Mouse (Mus musculus) lung, embryonic 14.5 days (tissue): ENCODE measurements around the gene Trim15. TPM values are rescaled to one million over a fixed set of nuclear protein-coding genes. Genes with fewer than 3 reads are reported as not detected.

Experiments
- ATAC-seq: fragments of 200-750 bp; cut with Nextera tagmentation; 2 replicates; pipeline ENCODE4 v1.8.0; 2017; ENCODE audit warnings: mild to moderate bottlenecking, moderate TSS enrichment, moderate library complexity; ENCODE audit not compliant: insufficient read depth
- DNase-seq: peaks from one replicate; pipeline ENCODE4 v3.0.0-alpha.2; 2015
- H3K27ac ChIP-seq: fragments of 300-500 bp; sonication (generic); 2 replicates; pipeline ENCODE4 v1.5.1; 2014; ENCODE audit warnings: low read depth, mild to moderate bottlenecking, moderate library complexity
- H3K27me3 ChIP-seq: fragments of 300-500 bp; sonication (generic); 2 replicates; pipeline ENCODE4 v1.6.1; 2014; ENCODE audit warnings: low read length, control low read depth; ENCODE audit not compliant: insufficient read depth
- H3K36me3 ChIP-seq: fragments of 300-500 bp; sonication (generic); 2 replicates; pipeline ENCODE4 v1.6.1; 2014; ENCODE audit warnings: control low read depth; ENCODE audit not compliant: insufficient read depth
- H3K4me1 ChIP-seq: fragments of 300-500 bp; sonication (generic); 2 replicates; pipeline ENCODE4 v1.6.1; 2014; ENCODE audit warnings: antibody characterized with exemption, control low read depth; ENCODE audit not compliant: insufficient read depth
- H3K4me2 ChIP-seq: fragments of 300-500 bp; sonication (generic); 2 replicates; pipeline ENCODE4 v1.6.1; 2014; ENCODE audit warnings: mild to moderate bottlenecking
- H3K4me3 ChIP-seq: fragments of 300-500 bp; sonication (generic); 2 replicates; pipeline ENCODE4 v1.5.1; 2014; ENCODE audit warnings: low read depth, low read length
- H3K9ac ChIP-seq: fragments of 300-500 bp; sonication (generic); 2 replicates; pipeline ENCODE4 v1.6.1; 2014
- H3K9me3 ChIP-seq: fragments of 300-500 bp; sonication (generic); 2 replicates; pipeline ENCODE4 v1.6.1; 2016; ENCODE audit warnings: low read depth, low read length, control low read depth
- CTCF ChIP-seq: IDR thresholded peaks from 2 replicates; pipeline ENCODE4 v1.5.1; 2016; ENCODE audit warnings: antibody characterized with exemption, low read depth
- WGBS: fragments of 180-500 bp; shearing (Covaris S2); extraction: QIAGEN DNeasy Blood & Tissue Kit; methylation state at CpG from one replicate; pipeline ENCODE4 v1.1.7; 2014; 5-methylcytosine and 5-hydroxymethylcytosine counted together
- polyA plus RNA-seq: library from polyadenylated mRNA; unstranded; fragments of >200 nt; fragmentation: Nextera tagmentation; extraction: Ambion mirVana; gene quantifications from 2 replicates; pipeline ENCODE4 v1.2.1, GENCODE M21; 2014

Trim15 gene
- polyA plus RNA-seq, 1 experiment from 2014 or later, result 0.11 TPM

DNA sequence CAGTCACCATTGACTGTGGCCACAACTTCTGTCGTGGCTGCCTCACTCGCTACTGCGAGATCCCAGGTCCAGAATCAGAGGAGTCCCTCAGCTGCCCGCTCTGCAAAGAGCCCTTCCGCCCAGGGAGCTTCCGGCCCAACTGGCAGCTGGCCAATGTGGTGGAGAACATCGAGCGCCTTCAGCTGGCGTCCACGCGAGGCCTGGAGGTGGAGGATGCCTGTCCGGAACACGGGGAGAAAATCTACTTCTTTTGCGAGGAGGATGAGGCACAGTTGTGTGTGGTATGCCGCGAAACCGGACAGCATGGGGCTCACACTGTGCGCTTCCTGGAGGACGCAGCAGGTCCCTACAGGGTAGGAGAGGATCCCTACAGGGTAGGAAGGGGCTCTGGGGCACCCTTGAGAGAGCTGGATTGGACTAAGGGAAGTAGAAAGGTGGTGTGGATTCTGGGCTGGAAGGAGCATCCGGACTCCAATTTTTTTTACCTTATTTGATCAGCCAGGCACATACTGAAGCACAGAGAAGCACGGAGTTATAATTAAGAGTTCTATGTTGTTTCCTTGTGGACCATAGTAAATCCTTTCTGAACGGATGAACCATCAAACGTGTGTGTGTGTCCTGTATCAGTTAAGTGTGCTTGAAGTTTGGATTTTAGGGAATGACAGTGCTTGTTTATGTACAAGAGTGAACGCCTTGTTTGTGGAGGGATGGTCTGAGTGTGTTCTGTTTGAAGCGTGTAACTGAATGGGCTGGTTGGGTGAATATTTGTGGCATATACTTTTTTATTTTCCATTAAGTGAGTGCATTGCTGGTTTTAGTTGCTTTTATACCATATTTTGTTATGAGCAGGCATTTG is 3.2 kb upstream of the Trim15 start:
- H3K27ac ChIP-seq, result no peak overlapping the region; the same call in 1 of the 2 replicates
- H3K4me1 ChIP-seq, result no peaks in the 10 kb centered on the region
- H3K4me2 ChIP-seq, result 0 out of 2 replicates have a peak overlapping the region, but pooled peaks have one; percentile 0
- TF ChIP-seq CTCF, result no peak
- DNase-seq (peak; percentile 58), ATAC-seq (0 out of 2 replicates have a peak, but pooled peaks have one; percentile 36)
- no peaks in the 10 kb centered on the region for H3K36me3 ChIP-seq
- peaks cover 14% of the 10 kb centered on the region for H3K27me3 ChIP-seq
- H3K9ac ChIP-seq, result peak overlapping the region; percentile 2; the same call in 1 of the 2 replicates
- no peaks in the 10 kb centered on the region for H3K9me3 ChIP-seq
- 59% methylated on average over 25 of the region's 25 CpGs for WGBS
- H3K4me3 ChIP-seq, result peak overlapping the region; percentile 17; the same call in 1 of the 2 replicates

DNA sequence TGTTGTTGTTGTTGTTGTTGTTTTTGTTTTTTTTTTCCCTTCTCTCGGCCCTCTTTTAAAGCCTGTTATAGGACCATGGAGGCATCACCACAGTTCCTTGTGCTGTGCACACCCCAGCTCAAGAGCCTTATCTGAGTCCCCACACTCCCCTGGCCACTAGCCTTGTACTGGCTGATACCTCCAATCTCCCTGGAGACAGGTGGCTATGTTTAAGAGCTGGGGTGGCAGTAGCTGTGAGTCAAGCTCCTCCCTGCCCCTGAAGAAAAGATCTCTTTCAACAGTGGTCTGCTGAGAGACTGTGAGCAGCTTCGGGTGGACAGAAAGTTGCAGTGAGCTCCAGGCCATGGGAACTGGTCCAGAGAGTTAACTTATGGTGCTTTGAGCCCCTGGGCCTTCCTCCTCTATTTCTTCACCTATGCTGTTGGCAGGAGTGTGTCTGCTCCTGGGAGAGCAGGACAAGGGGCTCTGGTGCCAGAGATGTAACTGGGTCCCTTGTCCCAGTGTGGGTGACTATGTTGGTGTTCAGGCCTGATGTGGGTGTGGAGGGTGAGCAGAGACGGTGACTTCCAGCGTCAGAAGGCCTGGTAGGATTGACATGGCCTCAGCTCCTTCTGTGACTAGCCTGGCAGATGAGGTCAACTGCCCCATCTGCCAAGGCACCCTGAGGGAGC is 2.4 kb upstream of the Trim15 start, which contains the start of gene Trim10:
Gene Trim10 (plus strand): TSS at position 291 of the 671 bp plus-strand sequence.
- WGBS, result 80% methylated on average over 4 of the region's 4 CpGs
- Histone ChIP-seq H3K9ac (peak within 1 kb of the TSS; percentile 2; the same call in 1 of the 2 replicates), H3K27ac (no peak within 1 kb of the TSS; the same call in 1 of the 2 replicates), H3K4me3 (peak within 1 kb of the TSS; percentile 17; the same call in 1 of the 2 replicates), H3K36me3 (no peaks in the 10 kb centered on the region), H3K4me1 (no peaks in the 10 kb centered on the region), H3K9me3 (no peaks in the 10 kb centered on the region), H3K27me3 (peaks cover 14% of the 10 kb centered on the region), H3K4me2 (0 out of 2 replicates have a peak within 1 kb of the TSS, but pooled peaks have one; percentile 0)
- ATAC-seq (peak; percentile 68; the same call in 1 of the 2 replicates), DNase-seq (no peak)
- TF ChIP-seq CTCF, result no peak

DNA sequence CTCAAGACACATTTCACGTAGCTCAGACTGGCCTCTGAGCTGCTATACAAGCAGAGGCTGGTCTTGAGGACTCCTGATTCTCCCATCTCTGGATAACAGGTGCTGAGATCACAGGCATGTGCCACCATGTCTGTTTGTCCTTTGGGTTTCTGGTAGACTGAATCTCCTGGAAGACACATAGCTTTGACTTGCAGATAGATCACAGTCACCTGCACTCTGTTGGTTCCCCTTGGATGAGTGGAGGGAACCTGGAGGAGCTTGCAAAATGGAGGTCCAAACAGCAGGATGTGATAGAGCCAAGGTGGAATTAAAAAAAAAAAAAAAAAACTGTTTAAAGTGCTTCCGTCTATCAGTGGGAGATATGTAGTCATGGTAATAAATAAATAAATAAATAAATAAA is 1.8 kb upstream of the Trim15 start:
- H3K27me3 ChIP-seq, result peaks cover 14% of the 10 kb centered on the region
- no peak for DNase-seq
- H3K4me2 ChIP-seq, result no peak overlapping the region
- H3K9me3 ChIP-seq, result no peaks in the 10 kb centered on the region
- no peak overlapping the region for H3K4me3 ChIP-seq
- TF ChIP-seq CTCF, result no peak
- no peak overlapping the region for H3K9ac ChIP-seq
- ATAC-seq, result no peak
- WGBS, result 69% methylated on average over 2 of the region's 2 CpGs
- no peak overlapping the region for H3K27ac ChIP-seq
- H3K36me3 ChIP-seq, result no peaks in the 10 kb centered on the region
- no peaks in the 10 kb centered on the region for H3K4me1 ChIP-seq

DNA sequence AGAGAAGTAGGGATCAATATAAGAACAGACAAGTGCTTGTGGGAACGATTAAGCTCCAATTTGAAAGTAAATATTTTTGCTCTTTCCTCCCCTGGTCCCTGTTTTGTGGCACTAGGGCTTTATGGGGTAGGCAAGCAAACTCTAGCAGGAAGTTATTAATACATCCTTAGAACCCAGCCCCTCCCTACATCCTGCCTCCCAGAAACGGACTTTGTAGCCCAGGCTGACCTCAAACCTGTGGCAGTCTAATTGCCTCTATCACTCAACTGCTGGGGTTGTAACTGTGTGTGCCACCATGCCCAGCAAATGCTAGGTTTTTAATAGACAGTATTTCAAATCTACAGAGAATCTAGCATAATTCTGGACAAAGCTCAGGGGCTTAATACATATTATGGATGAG is 5.3 kb downstream of the Trim15 start:
- H3K4me3 ChIP-seq, result no peak overlapping the region
- TF ChIP-seq CTCF, result no peak
- peaks cover 23% of the 10 kb centered on the region for H3K36me3 ChIP-seq
- H3K9ac ChIP-seq, result no peak overlapping the region
- DNase-seq (no peak), ATAC-seq (no peak)
- H3K4me2 ChIP-seq, result no peak overlapping the region
- peaks cover 6% of the 10 kb centered on the region for H3K27me3 ChIP-seq
- no peak overlapping the region for H3K27ac ChIP-seq
- WGBS, result 39% methylated on average over 2 of the region's 2 CpGs
- H3K4me1 ChIP-seq, result no peaks in the 10 kb centered on the region
- H3K9me3 ChIP-seq, result no peaks in the 10 kb centered on the region

DNA sequence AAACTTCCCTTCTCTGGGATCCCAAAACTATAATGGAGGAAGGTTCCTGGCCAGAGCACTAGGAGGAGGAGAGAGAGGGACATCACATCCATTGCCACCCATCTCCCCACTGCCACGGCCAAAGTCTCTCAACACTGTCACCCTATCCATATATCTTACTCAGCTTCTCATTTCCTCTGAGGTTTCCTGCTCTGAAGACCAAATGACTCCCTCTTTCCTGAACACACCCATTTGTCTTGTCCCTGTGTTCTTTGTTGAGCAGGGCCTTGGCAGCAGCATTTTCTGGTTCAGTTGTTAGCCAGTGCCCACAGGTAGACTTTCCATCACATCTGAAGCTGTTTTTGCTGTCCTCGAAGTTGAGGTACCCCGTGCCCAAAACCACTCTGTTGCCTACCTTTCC is 8.8 kb downstream of the Trim15 start:
- DNase-seq (no peak), ATAC-seq (no peak)
- Histone ChIP-seq H3K4me3 (no peak overlapping the region), H3K36me3 (peaks cover 57% of the 10 kb centered on the region), H3K9me3 (no peaks in the 10 kb centered on the region), H3K9ac (no peak overlapping the region), H3K4me2 (no peak overlapping the region), H3K27me3 (no peaks in the 10 kb centered on the region), H3K4me1 (no peaks in the 10 kb centered on the region), H3K27ac (no peak overlapping the region)
- whole genome bisulfite sequencing, result 91% methylated on average over 3 of the region's 3 CpGs
- no peak for TF ChIP-seq CTCF

DNA sequence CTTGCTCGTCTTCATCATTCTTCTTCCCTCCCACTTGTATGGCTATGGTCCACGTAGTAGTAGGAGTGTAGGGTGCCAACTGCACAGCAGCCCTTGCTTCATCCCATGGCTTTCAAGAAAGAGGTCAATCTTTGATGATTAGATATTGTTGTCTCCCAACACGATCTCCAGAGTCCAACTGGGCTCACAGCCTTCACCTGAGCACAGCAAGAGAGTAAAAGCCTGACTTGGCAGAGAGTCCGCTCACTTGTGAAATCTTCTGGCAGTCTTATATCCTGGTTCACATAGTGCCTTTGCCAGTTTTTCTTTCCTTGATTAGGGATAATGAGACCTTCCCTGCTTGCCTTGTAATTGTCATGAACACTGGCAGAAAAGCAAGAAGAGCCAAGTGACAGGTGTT is 10.8 kb downstream of the Trim15 start:
- H3K9me3 ChIP-seq, result no peaks in the 10 kb centered on the region
- H3K9ac ChIP-seq, result no peak overlapping the region

DNA sequence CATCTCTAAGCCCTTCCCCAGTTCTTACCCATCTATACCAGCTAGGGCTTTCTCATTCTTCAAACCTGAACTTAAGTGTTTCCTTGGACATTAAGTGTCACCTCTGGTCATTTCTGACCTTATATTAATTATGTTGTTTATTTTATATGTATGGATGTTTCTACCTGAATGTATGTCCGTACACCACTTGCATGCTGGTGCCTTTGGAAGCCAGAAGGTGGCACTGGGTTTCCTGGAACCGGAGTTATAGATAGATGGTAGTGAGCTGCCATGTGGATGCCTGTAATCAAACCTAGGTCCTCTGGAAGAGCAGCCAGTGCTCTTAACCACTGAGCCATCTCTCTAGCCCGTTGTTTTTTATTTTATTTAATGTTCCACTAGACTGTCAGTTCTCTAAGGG is 11.5 kb downstream of the Trim15 start:
- Histone ChIP-seq H3K9me3 (no peaks in the 10 kb centered on the region), H3K27me3 (no peaks in the 10 kb centered on the region), H3K4me1 (no peaks in the 10 kb centered on the region), H3K36me3 (peaks cover 78% of the 10 kb centered on the region), H3K9ac (no peak overlapping the region), H3K4me2 (no peak overlapping the region), H3K27ac (no peak overlapping the region), H3K4me3 (no peak overlapping the region)
- no peak for ATAC-seq
- TF ChIP-seq CTCF, result no peak
- WGBS, result 93% methylated on average over 3 of the region's 3 CpGs
- DNase-seq, result no peak

More for the DNA sequence above, 10.8 kb downstream of the Trim15 start:
- no peaks in the 10 kb centered on the region for H3K27me3 ChIP-seq
- DNase-seq (no peak), ATAC-seq (no peak)
- WGBS, result 89% methylated on average over 4 of the region's 4 CpGs
- no peak overlapping the region for H3K27ac ChIP-seq
- no peak for TF ChIP-seq CTCF
- no peak overlapping the region for H3K4me2 ChIP-seq
- H3K4me3 ChIP-seq, result no peak overlapping the region
- no peaks in the 10 kb centered on the region for H3K4me1 ChIP-seq
- H3K36me3 ChIP-seq, result peaks cover 71% of the 10 kb centered on the region
